ENCODE assay signal across 24 mouse cellular contexts in the genomic region with DNA sequence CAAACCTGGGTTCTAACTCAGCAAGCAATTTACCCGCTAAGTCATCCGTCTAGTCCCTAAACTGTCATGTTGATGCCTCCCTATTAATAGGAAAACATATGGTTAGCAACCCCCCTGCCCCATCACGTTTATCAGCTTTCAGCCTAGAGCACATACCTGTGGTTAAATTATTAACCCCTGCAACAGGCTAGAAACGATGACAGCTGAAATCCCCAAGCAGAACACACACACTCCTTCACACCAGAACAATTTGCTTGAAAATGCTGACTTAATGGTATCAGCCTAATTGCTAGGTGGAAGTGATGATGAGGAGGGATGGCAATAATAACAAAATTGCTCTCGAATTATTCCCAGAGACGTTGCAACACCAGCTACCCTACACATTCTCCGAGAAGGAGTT. TPM values are rescaled to one million over a fixed set of nuclear protein-coding genes. Genes with fewer than 3 reads are reported as not detected.
DNase-seq lines count a peak whose midpoint lies in the region; ATAC-seq and TF ChIP-seq lines count a peak whose summit lies in the region.
"Had no signal": no experiment of that assay in that cellular context is flagged by ENCODE, and none has a peak within 500 bp of the region (broad histone marks: within the 10 kb centered on the region; RNA-seq: fewer than 3 reads in every experiment).

No protein-coding gene starts in this region.

- DNase-seq in gastrocnemius, adult 2 months = no peak
- DNase-seq in gastrocnemius, adult 18-20 months (ENCODE audit: low spot score) = no peak
- no peak for DNase-seq in kidney, postnatal 25 days
- DNase-seq in limb, embryonic 10.5 days (ENCODE audit: low spot score) = peak; percentile 28
- DNase-seq in cerebellum, adult 9-10 months = no peak
- no peak for DNase-seq in spleen, postnatal 14 days (ENCODE audit: low spot score in 2 of 2)
- DNase-seq: adrenal gland, postnatal 14 days; cerebellum, postnatal 14 days; embryo, embryonic 11 days; gastrocnemius, postnatal 36 days; kidney, adult 8-10 months; liver, postnatal 0 days; lung, postnatal 10 days; midbrain, embryonic 14.5 days; right cerebral cortex, postnatal 4 days; thymus, postnatal 25 days had no signal

- H3K9me3 ChIP-seq in kidney, embryonic 16.5 days (ENCODE audit: low read length) = no peaks in the 10 kb centered on the region
- no peaks in the 10 kb centered on the region for H3K9me3 ChIP-seq in limb, embryonic 10.5 days (replicated peaks)
- H3K9me3 ChIP-seq in midbrain, embryonic 15.5 days = no peaks in the 10 kb centered on the region
- H3K9me3 ChIP-seq: forebrain, embryonic 15.5 days; heart, embryonic 12.5 days had no signal

- no peak overlapping the region for H3K4me2 ChIP-seq in kidney, embryonic 16.5 days (replicated peaks; ENCODE audit: low read depth, low read length)
- no peak overlapping the region for H3K4me2 ChIP-seq in midbrain, embryonic 15.5 days
- H3K4me2 ChIP-seq: forebrain, embryonic 15.5 days had no signal

- no peaks in the 10 kb centered on the region for H3K36me3 ChIP-seq in kidney, embryonic 16.5 days (ENCODE audit: insufficient read depth, low read length)
- H3K36me3 ChIP-seq in limb, embryonic 10.5 days = no peaks in the 10 kb centered on the region
- H3K36me3 ChIP-seq in midbrain, embryonic 15.5 days (replicated peaks) = no peaks in the 10 kb centered on the region
- H3K36me3 ChIP-seq: forebrain, embryonic 15.5 days; heart, embryonic 12.5 days had no signal

- no peak overlapping the region for H3K4me3 ChIP-seq in gastrocnemius, adult 2 months
- H3K4me3 ChIP-seq in kidney, embryonic 16.5 days (ENCODE audit: low read length) = no peak overlapping the region
- no peak overlapping the region for H3K4me3 ChIP-seq in limb, embryonic 10.5 days
- no peak overlapping the region for H3K4me3 ChIP-seq in midbrain, embryonic 15.5 days
- H3K4me3 ChIP-seq: forebrain, embryonic 15.5 days; heart, embryonic 12.5 days; myocyte had no signal

- H3K4me1 ChIP-seq in kidney, embryonic 16.5 days (ENCODE audit: insufficient read depth, low read length) = peaks cover 22% of the 10 kb centered on the region
- peaks cover 13% of the 10 kb centered on the region for H3K4me1 ChIP-seq in limb, embryonic 10.5 days
- no peaks in the 10 kb centered on the region for H3K4me1 ChIP-seq in midbrain, embryonic 15.5 days
- H3K4me1 ChIP-seq: forebrain, embryonic 15.5 days had no signal

- no peak for TF ChIP-seq CTCF in gastrocnemius, adult 2 months (IDR thresholded peaks at IDR 0.05)

- no peak overlapping the region for H3K9ac ChIP-seq in kidney, embryonic 16.5 days (replicated peaks; ENCODE audit: low read length)
- no peak overlapping the region for H3K9ac ChIP-seq in midbrain, embryonic 15.5 days
- H3K9ac ChIP-seq: forebrain, embryonic 15.5 days; heart, embryonic 12.5 days; liver, postnatal 0 days had no signal

- intact Hi-C loops in gastrocnemius, adult 2 months (cut with DNase I) = no loop called here

- no peaks in the 10 kb centered on the region for H3K27me3 ChIP-seq in kidney, embryonic 16.5 days (ENCODE audit: insufficient read depth, low read length)
- H3K27me3 ChIP-seq in limb, embryonic 10.5 days (ENCODE audit: low read depth, poor library complexity, severe bottlenecking) = no peaks in the 10 kb centered on the region
- H3K27me3 ChIP-seq in midbrain, embryonic 15.5 days (replicated peaks) = no peaks in the 10 kb centered on the region
- H3K27me3 ChIP-seq: forebrain, embryonic 15.5 days; heart, embryonic 12.5 days had no signal

- WGBS in kidney, embryonic 16.5 days = 33% methylated on average over 7 of the region's 7 CpGs
- 54% methylated on average over 7 of the region's 7 CpGs for WGBS in limb, embryonic 10.5 days
- WGBS in midbrain, embryonic 15.5 days = 74% methylated on average over 7 of the region's 7 CpGs

- H3K27ac ChIP-seq in gastrocnemius, adult 2 months = peak overlapping the region; percentile 69
- H3K27ac ChIP-seq in kidney, embryonic 16.5 days (ENCODE audit: low read length) = peak overlapping the region; percentile 77
- no peak overlapping the region for H3K27ac ChIP-seq in limb, embryonic 10.5 days
- H3K27ac ChIP-seq in midbrain, embryonic 15.5 days = no peak overlapping the region
- H3K27ac ChIP-seq: forebrain, embryonic 15.5 days had no signal

- no peak for ATAC-seq in kidney, embryonic 16.5 days (ENCODE audit: low FRiP score, low TSS enrichment)
- no peak for ATAC-seq in midbrain, embryonic 15.5 days (replicated peaks)
- ATAC-seq: activated CD4-positive, CD25-positive, alpha-beta regulatory T cell, adult 4 months; CD4-positive, CD25-positive, alpha-beta regulatory T cell, adult 4 months; forebrain, embryonic 15.5 days; hindbrain, embryonic 16.5 days; liver, postnatal 0 days had no signal

RNA-seq across cellular contexts. Expression of a gene that starts 42.4 kb away (rescaled TPM):
- over 10,000 TPM; 18,374 to 28,065 TPM for total RNA-seq in gastrocnemius, adult 2 months (2021)
- total RNA-seq in gastrocnemius, adult 18-20 months (2021) = over 10,000 TPM; 24,162 to 25,960 TPM
- polyA plus RNA-seq in kidney, embryonic 16.5 days (2015; fragmentation: Nextera tagmentation; extraction: Ambion mirVana) = 578 and 635 TPM in 2 replicates
- 252 and 286 TPM in 2 replicates for polyA plus RNA-seq in limb, embryonic 10.5 days (2016; fragmentation: Nextera tagmentation; extraction: Ambion mirVana)
- polyA plus RNA-seq in midbrain, embryonic 15.5 days (2015; fragmentation: Nextera tagmentation; extraction: Ambion mirVana) = 146 and 151 TPM in 2 replicates

Comparison
In these comparisons a context has a peak if more than half of its experiments do, and no peak if none do; other contexts are left out.
1. H3K27ac ChIP-seq: peak in gastrocnemius, adult 2 months (single experiment) and kidney, embryonic 16.5 days (single experiment); none in limb, embryonic 10.5 days (single experiment) and midbrain, embryonic 15.5 days (single experiment).